Mouse (Mus musculus) erythroblast, adult 5-6 weeks (primary cell): ENCODE results near the gene Msl2. TPM values are rescaled to one million over a fixed set of nuclear protein-coding genes. Genes with fewer than 3 reads are reported as not detected.
A peak's percentile ranks its signal among the peaks of the same experiment; 100 is the strongest.

Experiments
- ATAC-seq: replicated peaks from 2 replicates; pipeline ENCODE4 v1.8.0; 2016; ENCODE audit warnings: moderate number of reproducible peaks, mild to moderate bottlenecking, moderate TSS enrichment, inconsistent platforms; ENCODE audit not compliant: poor library complexity, low FRiP score, severe bottlenecking
- total RNA-seq, 2 experiments: library from RNA; stranded (forward) in 1 of 2; stranded (reverse) in 1 of 2; fragments of 150-400 nt in 1 of 2; fragments of 200-764, 138-1000 nt in 1 of 2; gene quantifications; 2 replicates each; pipeline versions ENCODE4 v1.2.3 to v1.2.4; 2015 to 2017; ENCODE audit warnings: low replicate concordance in 2 of 2

The Msl2 gene
- total RNA-seq, 2 experiments from 2014 or later: 47.2 to 56.9 TPM

DNA sequence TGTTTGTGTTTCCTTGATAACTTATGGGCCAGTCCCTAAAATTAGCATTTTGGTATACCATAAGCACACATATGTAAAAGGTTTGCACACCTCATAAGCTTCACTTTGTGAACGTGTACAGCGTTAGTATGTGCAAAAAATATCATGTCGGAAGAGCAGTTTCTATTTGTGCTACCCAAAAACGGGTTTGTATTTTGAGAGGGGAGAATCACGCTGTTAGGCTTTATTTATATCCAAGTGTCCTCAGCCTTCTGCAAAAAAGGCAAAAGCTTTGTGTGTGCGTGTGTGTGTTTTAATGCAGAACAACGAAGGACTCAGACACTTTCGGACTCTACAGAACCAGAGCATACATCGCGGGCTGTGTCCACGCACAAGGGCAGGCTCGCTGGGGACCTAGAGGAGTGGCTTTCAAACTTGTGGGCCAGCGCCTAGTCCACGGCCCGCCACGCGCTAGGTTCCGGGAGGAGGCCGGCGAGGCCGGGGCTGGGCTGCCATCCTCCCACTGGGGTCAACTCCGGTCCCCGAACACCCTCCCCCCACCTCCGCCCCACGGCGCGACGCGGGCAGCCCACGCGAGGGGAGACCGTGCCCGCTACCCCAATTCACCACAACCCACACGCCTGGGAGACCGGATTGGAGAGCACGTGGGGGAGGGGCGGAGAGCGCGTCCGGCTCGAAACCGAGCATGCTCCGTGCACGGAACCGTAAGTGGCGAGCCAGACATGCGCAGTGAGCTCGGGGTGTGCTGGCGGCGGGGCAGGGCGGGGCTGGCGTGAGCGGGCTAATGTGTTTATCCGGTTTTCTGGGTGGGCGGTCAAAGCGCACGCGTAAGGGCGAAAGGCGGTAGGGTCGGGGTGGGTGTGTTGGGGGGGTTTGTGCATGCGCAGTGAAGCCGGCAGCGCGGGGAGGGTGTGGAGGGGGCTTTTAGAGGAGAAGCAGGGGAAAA lies 587 bp upstream of the Msl2 start:
- ATAC-seq: peak; percentile 82

- ATAC-seq: peak; percentile 9; the same call in 1 of the 2 replicates
These were observed 576 bp downstream of the Msl2 start for GRCm38 (mm10) chr9:101074332-101075021.

- no peak for ATAC-seq
These were observed 1.2 kb downstream of the Msl2 start for GRCm38 (mm10) chr9:101075091-101075581.

GRCm38 (mm10) chr9:101075694-101076093 lies 1.8 kb downstream of the Msl2 start:
- no peak for ATAC-seq

GRCm38 (mm10) chr9:101076095-101076875 lies 2.4 kb downstream of the Msl2 start:
- peak; percentile 27 for ATAC-seq

- ATAC-seq: no peak
These were observed 3.6 kb downstream of the Msl2 start for GRCm38 (mm10) chr9:101077486-101077885.

DNA sequence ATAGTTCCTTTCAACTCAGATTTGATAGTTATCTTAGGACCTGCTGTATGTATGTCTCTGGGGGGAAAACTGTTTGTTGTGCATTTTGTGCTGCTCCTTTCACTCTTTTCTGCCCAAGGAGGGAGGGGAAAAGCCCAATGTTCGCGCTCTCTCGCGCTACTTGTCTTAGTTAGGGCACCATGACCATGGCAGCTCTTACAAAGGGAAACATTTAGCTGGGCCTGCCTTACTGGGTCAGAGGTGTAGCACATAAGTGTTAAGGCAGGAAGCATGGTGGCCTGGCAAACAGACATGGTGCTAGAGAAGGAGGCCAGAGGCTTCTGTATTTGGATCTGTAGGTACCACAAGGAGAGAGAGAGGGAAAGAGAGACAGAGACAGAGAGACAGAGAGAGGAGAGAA lies 4.7 kb downstream of the Msl2 start:
- no peak for ATAC-seq

GRCm38 (mm10) chr9:101080046-101080685 lies 6.3 kb downstream of the Msl2 start:
- no peak for ATAC-seq

DNA sequence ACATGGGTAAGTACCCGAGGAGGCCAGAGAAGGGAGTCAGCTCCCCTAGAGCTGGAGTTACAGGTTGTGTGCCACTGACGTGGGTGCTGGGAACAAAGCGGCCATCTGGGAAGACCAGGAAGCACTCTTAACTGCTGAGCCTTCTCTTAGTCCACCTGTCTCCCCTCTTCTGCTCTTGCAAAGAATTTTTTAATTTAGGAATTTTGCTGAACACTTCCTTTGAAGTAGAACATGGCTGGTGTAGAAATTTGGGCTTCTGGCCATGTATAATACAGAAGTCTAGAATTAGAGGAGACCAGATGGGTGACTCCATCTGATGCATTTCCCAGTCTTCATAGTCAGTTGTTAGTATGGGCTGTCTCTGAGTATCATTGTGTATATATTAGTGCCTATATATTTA lies 9.8 kb downstream of the Msl2 start:
- no peak for ATAC-seq

- no peak for ATAC-seq
These were observed 21.5 kb downstream of the Msl2 start for GRCm38 (mm10) chr9:101095425-101095824.

GRCm38 (mm10) chr9:101096461-101096860 lies 22.6 kb downstream of the Msl2 start:
- no peak for ATAC-seq

DNA sequence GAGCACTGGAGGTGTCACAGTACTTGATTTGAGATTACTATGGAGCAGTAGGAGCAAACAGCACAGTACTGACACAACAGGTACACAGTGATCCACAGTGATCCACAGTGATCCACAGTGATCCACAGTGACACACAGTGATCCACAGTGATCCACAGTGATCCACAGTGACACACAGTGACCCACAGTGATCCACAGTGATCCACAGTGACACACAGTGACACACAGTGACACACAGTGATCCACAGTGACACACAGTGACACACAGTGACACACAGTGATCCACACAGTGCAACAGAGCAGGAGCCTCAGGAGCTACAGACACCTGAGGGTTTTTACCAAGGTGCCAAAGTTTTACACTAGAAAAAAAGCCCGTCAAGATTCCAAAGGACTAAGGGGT lies 23.6 kb downstream of the Msl2 start:
- ATAC-seq: peak; percentile 66; the same call in 1 of the 2 replicates

- ATAC-seq: no peak
These were observed 25.5 kb downstream of the Msl2 start for GRCm38 (mm10) chr9:101099445-101099844.

DNA sequence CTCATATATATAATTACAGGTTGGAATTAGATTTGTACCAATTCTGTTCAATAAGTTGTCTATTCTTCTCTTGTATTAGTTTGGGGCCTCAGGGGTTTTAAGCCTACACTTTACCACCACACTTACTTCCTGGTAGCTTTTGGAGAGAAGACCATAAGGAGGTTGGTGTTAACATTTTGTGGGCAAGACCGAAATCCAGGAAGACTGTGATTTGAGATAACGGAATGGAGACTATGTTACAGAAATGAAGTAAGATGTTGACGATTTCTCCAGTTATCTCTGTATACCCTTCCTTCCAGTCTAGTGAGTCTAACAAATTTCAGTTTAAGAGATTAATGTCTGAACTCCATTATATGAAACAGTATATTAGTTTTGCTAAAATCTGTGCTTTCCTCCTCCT lies 26.3 kb downstream of the Msl2 start:
- ATAC-seq: no peak

GRCm38 (mm10) chr9:101101547-101101946 lies 27.6 kb downstream of the Msl2 start:
- no peak for ATAC-seq

GRCm38 (mm10) chr9:101102288-101102687 lies 28.4 kb downstream of the Msl2 start:
- no peak for ATAC-seq

GRCm38 (mm10) chr9:101104931-101105330 lies 31.0 kb downstream of the Msl2 start:
- ATAC-seq: no peak

DNA sequence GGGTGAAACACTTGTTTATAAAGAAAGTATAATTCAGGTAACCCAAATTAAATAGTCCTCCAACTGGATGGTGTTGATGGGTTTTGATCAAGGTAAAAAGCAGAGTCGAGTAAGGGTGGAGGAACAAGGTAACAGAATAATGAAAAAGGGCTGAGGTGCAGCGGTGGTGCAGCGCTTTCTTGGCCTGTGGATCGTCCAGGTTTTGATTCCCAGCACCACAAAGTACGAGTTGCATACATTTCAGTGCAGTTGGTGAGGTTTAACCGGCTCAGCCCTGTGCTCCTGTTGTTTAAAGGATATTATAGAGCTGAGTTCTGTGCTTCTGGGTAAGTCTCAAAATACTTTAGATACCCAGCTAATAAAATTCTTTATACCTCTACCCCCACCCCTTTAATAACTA lies 31.8 kb downstream of the Msl2 start:
- no peak for ATAC-seq

- no peak for ATAC-seq
These were observed 33.5 kb downstream of the Msl2 start for GRCm38 (mm10) chr9:101107386-101107785.

GRCm38 (mm10) chr9:101110013-101110412 lies 36.1 kb downstream of the Msl2 start:
- ATAC-seq: no peak
